Mouse (Mus musculus): ENCODE results near the gene Pax9. TPM values are rescaled to one million over a fixed set of nuclear protein-coding genes. Genes with fewer than 3 reads are reported as not detected.
A peak's percentile ranks its signal among the peaks of the same experiment; 100 is the strongest.

Pax9 gene
- polyA plus RNA-seq, 1 experiment: 15.2 TPM

DNA sequence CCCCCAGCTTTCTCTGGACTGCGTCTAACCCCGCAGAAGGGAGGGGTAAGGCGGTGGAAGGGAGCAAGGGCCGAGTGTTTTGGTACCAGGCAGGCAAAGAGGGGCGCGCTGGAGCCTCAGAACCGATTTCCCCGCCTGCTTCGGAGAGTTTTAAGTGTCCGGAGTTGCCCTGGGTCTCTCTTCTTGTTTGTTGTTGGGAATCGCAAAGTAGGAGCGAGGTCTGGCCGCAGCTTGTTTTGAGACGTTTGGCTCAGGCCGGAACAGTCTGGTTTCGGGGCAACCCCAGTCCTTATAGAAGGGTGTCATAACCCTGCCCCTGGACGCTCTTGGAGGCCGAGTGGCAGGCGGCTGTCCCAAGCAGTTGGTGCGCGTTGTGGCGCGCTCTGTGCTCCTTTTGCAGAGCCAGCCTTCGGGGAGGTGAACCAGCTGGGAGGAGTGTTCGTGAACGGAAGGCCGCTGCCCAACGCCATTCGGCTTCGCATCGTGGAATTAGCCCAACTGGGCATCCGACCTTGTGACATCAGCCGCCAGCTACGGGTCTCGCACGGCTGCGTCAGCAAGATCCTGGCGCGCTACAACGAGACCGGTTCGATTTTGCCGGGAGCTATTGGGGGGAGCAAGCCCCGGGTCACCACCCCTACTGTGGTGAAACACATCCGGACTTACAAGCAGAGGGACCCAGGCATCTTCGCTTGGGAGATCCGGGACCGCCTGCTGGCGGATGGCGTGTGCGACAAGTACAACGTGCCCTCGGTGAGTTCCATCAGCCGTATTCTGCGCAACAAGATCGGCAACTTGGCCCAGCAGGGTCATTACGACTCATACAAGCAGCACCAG, 4.8 kb downstream of the Pax9 start:
- Histone ChIP-seq H3K4me3 (ENCODE audit: control insufficient read depth, insufficient read depth, low read length) (peak overlapping the region; percentile 24), H3K27me3 (ENCODE audit: control insufficient read depth, insufficient read depth, low read length) (peaks cover 15% of the 10 kb centered on the region), H3K27ac (ENCODE audit: control insufficient read depth, insufficient read depth, low read length) (no peak overlapping the region), H3K36me3 (ENCODE audit: control insufficient read depth, insufficient read depth, low read length) (no peaks in the 10 kb centered on the region), H3K4me1 (replicated peaks; ENCODE audit: control insufficient read depth, insufficient read depth, low read length) (no peaks in the 10 kb centered on the region)
- TF ChIP-seq CTCF (IDR thresholded peaks at IDR 0.05; ENCODE audit: borderline replicate concordance, control insufficient read depth, extremely low read depth, insufficient read depth, low read length, poor library complexity) (no peak), POLR2A (IDR thresholded peaks at IDR 0.05; ENCODE audit: control insufficient read depth, extremely low read depth, insufficient read depth, low read length, poor library complexity) (no peak)
- DNase-seq: no peak
- WGBS: 5% methylated on average over 57 of the region's 57 CpGs

DNA sequence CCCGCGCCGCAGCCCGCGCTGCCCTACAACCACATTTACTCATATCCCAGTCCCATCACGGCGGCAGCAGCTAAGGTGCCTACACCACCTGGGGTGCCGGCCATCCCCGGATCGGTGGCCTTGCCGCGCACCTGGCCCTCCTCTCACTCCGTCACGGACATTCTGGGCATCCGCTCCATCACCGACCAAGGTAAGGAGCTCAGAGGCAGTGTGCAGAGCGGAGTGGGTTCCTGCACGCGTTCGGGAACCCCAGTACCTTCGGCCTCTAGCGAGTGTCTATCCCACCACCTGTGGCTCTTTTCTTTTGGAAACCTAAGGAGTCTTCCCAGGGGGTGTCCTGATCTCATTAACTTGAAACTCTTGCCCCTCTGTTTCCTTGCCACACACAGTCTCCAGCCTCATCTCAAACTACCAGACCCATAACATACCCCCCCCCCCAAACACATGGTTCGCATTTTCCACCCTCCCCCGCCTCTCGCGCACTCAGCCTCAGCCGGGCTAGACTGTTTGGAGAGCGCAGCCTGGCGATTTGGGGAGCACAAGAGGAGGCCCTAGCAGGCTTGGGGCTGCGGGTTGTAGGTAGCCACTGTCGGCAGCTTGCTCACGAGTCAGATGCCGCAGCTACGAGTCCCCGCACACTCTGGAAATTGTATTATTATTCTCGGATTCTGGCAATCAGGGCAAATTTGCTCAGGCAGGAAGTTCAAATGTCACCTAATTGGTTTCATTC, 5.6 kb downstream of the Pax9 start:
- Histone ChIP-seq H3K27ac (ENCODE audit: control insufficient read depth, insufficient read depth, low read length) (no peak overlapping the region), H3K4me1 (replicated peaks; ENCODE audit: control insufficient read depth, insufficient read depth, low read length) (no peaks in the 10 kb centered on the region), H3K36me3 (ENCODE audit: control insufficient read depth, insufficient read depth, low read length) (no peaks in the 10 kb centered on the region), H3K27me3 (ENCODE audit: control insufficient read depth, insufficient read depth, low read length) (peaks cover 10% of the 10 kb centered on the region), H3K4me3 (ENCODE audit: control insufficient read depth, insufficient read depth, low read length) (peak overlapping the region; percentile 24)
- TF ChIP-seq CTCF (IDR thresholded peaks at IDR 0.05; ENCODE audit: borderline replicate concordance, control insufficient read depth, extremely low read depth, insufficient read depth, low read length, poor library complexity) (no peak), POLR2A (IDR thresholded peaks at IDR 0.05; ENCODE audit: control insufficient read depth, extremely low read depth, insufficient read depth, low read length, poor library complexity) (no peak)
- no peak for DNase-seq
- WGBS: 7% methylated on average over 36 of the region's 36 CpGs

DNA sequence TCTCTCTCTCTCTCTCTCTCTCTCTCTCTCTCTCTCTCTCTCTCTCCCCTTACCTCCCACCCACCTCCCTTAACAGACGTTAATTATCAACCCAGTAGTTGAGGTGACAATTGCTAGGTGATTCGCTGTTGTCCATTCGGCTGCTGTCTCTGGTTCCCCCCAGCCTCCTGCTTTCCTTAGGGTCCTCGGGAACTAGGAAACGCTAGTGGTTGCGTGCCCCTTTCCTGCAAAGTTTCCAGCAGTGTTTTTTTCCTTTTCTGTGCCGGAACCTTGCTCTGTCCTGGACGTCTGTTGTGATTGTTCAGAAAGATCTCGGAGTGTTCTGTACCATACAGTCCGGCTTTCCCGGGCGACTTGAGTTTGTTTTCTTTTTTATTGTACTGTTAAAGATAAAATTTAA, 6.2 kb downstream of the Pax9 start:
- WGBS: 8% methylated on average over 12 of the region's 12 CpGs
- Histone ChIP-seq H3K4me1 (replicated peaks; ENCODE audit: control insufficient read depth, insufficient read depth, low read length) (no peaks in the 10 kb centered on the region), H3K27ac (ENCODE audit: control insufficient read depth, insufficient read depth, low read length) (no peak overlapping the region), H3K36me3 (ENCODE audit: control insufficient read depth, insufficient read depth, low read length) (no peaks in the 10 kb centered on the region), H3K27me3 (ENCODE audit: control insufficient read depth, insufficient read depth, low read length) (peaks cover 10% of the 10 kb centered on the region), H3K4me3 (ENCODE audit: control insufficient read depth, insufficient read depth, low read length) (no peak overlapping the region; the same call in 1 of the 2 replicates)
- DNase-seq: no peak
- TF ChIP-seq CTCF (IDR thresholded peaks at IDR 0.05; ENCODE audit: borderline replicate concordance, control insufficient read depth, extremely low read depth, insufficient read depth, low read length, poor library complexity): no peak
- no peak for TF ChIP-seq POLR2A (IDR thresholded peaks at IDR 0.05; ENCODE audit: control insufficient read depth, extremely low read depth, insufficient read depth, low read length, poor library complexity)

DNA sequence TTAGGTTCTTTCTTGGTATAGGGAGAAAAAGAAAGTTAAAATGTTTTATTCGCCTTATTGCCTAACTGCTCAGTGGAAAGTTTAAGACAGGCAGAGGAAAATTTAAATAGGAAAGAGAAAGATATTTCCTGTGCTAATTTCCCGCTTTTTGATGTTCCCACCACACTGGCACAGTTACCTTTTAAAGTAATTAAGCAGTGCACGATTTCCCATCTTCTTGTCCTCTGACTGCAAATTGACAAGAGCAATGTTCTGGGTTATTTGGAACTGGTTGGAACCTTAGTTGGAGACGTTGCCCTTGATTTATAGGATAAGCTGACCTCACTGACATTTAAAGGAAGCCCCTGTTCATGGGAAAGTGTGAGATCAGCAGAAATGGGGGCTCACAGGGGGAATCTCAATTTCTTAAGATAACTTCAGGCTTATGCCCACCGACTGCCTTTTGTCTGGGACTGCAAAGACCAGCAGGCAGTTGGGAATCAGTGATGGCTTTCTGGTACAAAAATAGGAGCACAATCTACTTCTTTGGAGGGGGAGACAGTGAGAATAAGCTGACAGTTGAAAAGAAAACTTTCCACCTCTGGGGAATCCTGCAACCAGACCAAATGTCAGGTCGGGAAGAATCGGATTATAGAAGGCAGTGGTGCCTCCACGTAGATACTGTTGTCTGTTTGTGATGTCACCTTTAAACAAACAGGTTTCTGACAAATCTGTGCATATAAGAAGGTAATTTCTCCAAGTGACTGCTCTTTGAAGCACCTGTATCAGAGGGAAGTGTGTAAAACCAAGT, 6.8 kb downstream of the Pax9 start:
- Histone ChIP-seq H3K4me1 (replicated peaks; ENCODE audit: control insufficient read depth, insufficient read depth, low read length) (no peaks in the 10 kb centered on the region), H3K36me3 (ENCODE audit: control insufficient read depth, insufficient read depth, low read length) (no peaks in the 10 kb centered on the region), H3K4me3 (ENCODE audit: control insufficient read depth, insufficient read depth, low read length) (no peak overlapping the region), H3K27me3 (ENCODE audit: control insufficient read depth, insufficient read depth, low read length) (peaks cover 10% of the 10 kb centered on the region), H3K27ac (ENCODE audit: control insufficient read depth, insufficient read depth, low read length) (no peak overlapping the region)
- TF ChIP-seq CTCF (IDR thresholded peaks at IDR 0.05; ENCODE audit: borderline replicate concordance, control insufficient read depth, extremely low read depth, insufficient read depth, low read length, poor library complexity): no peak
- no peak for TF ChIP-seq POLR2A (IDR thresholded peaks at IDR 0.05; ENCODE audit: control insufficient read depth, extremely low read depth, insufficient read depth, low read length, poor library complexity)
- no peak for DNase-seq
- 12% methylated on average over 8 of the region's 8 CpGs for WGBS

DNA sequence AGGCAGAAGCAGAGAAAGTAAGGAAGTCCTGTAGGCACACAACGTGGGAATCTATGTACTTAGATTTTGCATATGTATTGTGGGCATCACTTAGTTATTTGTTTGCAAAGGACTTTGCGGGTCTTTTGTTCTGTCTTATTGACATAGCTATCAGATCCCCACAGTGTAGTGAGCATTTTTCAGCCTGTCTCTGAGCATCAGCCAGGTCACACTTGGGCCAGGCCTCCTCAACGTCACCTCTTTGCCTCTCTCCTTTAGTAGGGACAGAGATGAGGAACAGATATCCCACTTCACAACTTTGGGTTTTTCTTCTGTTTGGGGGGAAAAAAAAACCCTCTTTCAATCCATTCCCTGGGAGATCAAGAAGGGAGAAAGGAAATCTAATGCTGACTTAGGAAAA, 7.8 kb downstream of the Pax9 start:
- TF ChIP-seq POLR2A (IDR thresholded peaks at IDR 0.05; ENCODE audit: control insufficient read depth, extremely low read depth, insufficient read depth, low read length, poor library complexity) (no peak), CTCF (IDR thresholded peaks at IDR 0.05; ENCODE audit: borderline replicate concordance, control insufficient read depth, extremely low read depth, insufficient read depth, low read length, poor library complexity) (no peak)
- H3K4me1 ChIP-seq (replicated peaks; ENCODE audit: control insufficient read depth, insufficient read depth, low read length): no peaks in the 10 kb centered on the region
- no peak for DNase-seq
- H3K4me3 ChIP-seq (ENCODE audit: control insufficient read depth, insufficient read depth, low read length): no peak overlapping the region
- no peaks in the 10 kb centered on the region for H3K36me3 ChIP-seq (ENCODE audit: control insufficient read depth, insufficient read depth, low read length)
- WGBS: 33% methylated on average over 3 of the region's 3 CpGs
- no peak overlapping the region for H3K27ac ChIP-seq (ENCODE audit: control insufficient read depth, insufficient read depth, low read length)
- peaks cover 10% of the 10 kb centered on the region for H3K27me3 ChIP-seq (ENCODE audit: control insufficient read depth, insufficient read depth, low read length)
